Mouse (Mus musculus) myocyte (in vitro differentiated cells): Measurements from ENCODE around the gene Ube2q1.

Source experiments
- E2F4 ChIP-seq: IDR thresholded peaks from one replicate; pipeline ENCODE4 v1.6.1; 2011; ENCODE audit warnings: mild to moderate bottlenecking, control low read depth, moderate library complexity; ENCODE audit not compliant: insufficient read depth
- POLR2A ChIP-seq: IDR thresholded peaks from one replicate; pipeline ENCODE4 v1.6.1; 2011; ENCODE audit warnings: low read depth, mild to moderate bottlenecking, control low read depth, moderate library complexity; ENCODE audit not compliant: insufficient read length
- POLR2AphosphoS2 ChIP-seq: IDR thresholded peaks from one replicate; pipeline ENCODE4 v1.6.1; 2011; ENCODE audit warnings: low read depth, control low read depth; ENCODE audit not compliant: insufficient read length
- SRF ChIP-seq: IDR thresholded peaks from one replicate; pipeline ENCODE4 v1.6.1; 2011; ENCODE audit warnings: low read depth; ENCODE audit not compliant: control insufficient read depth, insufficient read length
- USF1 ChIP-seq: IDR thresholded peaks from one replicate; pipeline ENCODE4 v1.6.1; 2011; ENCODE audit warnings: low read depth, mild to moderate bottlenecking, control low read depth, moderate library complexity

GRCm38 (mm10) chr3:89812166-89812565 lies 38.8 kb downstream of the Ube2q1 start:
- TF ChIP-seq POLR2A (no peak), SRF (no peak), POLR2AphosphoS2 (no peak), USF1 (no peak), E2F4 (no peak)
